Mouse (Mus musculus) frontal cortex, postnatal 14 days (tissue): ENCODE measurements around the gene Map4k1.

Experiments
- DNase-seq, 2 experiments: peaks; one replicate each; pipeline ENCODE4 v3.0.0; 2022; ENCODE audit warnings: low spot score in 2 of 2

Gene Map4k1

GRCm38 (mm10) chr7:28977556-28977955 lies 4.3 kb upstream of the Map4k1 start:
- no peak for DNase-seq

GRCm38 (mm10) chr7:28982274-28983013 lies 594 bp downstream of the Map4k1 start:
- no peak for DNase-seq

- DNase-seq = no peak
These were observed 1.3 kb downstream of the Map4k1 start for GRCm38 (mm10) chr7:28983141-28983564.

GRCm38 (mm10) chr7:28983849-28984248 lies 2.0 kb downstream of the Map4k1 start:
- no peak for DNase-seq

- DNase-seq = no peak
These were observed 2.6 kb downstream of the Map4k1 start for GRCm38 (mm10) chr7:28984452-28984851.

- DNase-seq = no peak
These were observed 3.4 kb downstream of the Map4k1 start for GRCm38 (mm10) chr7:28985207-28985606.

- no peak for DNase-seq
These were observed 9.0 kb downstream of the Map4k1 start for GRCm38 (mm10) chr7:28990766-28991273.

- no peak for DNase-seq
These were observed 9.8 kb downstream of the Map4k1 start for GRCm38 (mm10) chr7:28991616-28992015.

- DNase-seq = no peak
These were observed 11.1 kb downstream of the Map4k1 start for GRCm38 (mm10) chr7:28992997-28993396.

GRCm38 (mm10) chr7:28993402-28993801 lies 11.6 kb downstream of the Map4k1 start:
- DNase-seq = no peak

GRCm38 (mm10) chr7:29000651-29001605 lies 19.1 kb downstream of the Map4k1 start:
- DNase-seq = no peak

- no peak for DNase-seq
These were observed 25.6 kb downstream of the Map4k1 start for GRCm38 (mm10) chr7:29007224-29008101.

- no peak for DNase-seq
These were observed 26.3 kb downstream of the Map4k1 start for GRCm38 (mm10) chr7:29008171-29008570.

GRCm38 (mm10) chr7:29008714-29009113 lies 26.9 kb downstream of the Map4k1 start:
- no peak for DNase-seq

- no peak for DNase-seq
These were observed 33.1 kb downstream of the Map4k1 start for GRCm38 (mm10) chr7:29014984-29015383.

GRCm38 (mm10) chr7:29016440-29016839 lies 34.6 kb downstream of the Map4k1 start:
- no peak for DNase-seq

GRCm38 (mm10) chr7:29017222-29017621 lies 35.4 kb downstream of the Map4k1 start:
- no peak for DNase-seq

GRCm38 (mm10) chr7:29019447-29020220 lies 37.8 kb downstream of the Map4k1 start:
- no peak for DNase-seq

GRCm38 (mm10) chr7:29022479-29022878 lies 40.6 kb downstream of the Map4k1 start:
- no peak for DNase-seq

- no peak for DNase-seq
These were observed 41.7 kb downstream of the Map4k1 start for GRCm38 (mm10) chr7:29023514-29023913.

GRCm38 (mm10) chr7:29025566-29025965 lies 43.7 kb downstream of the Map4k1 start:
- DNase-seq = no peak
